Mouse (Mus musculus): Measurements from ENCODE around the gene Tmem117.

Gene Tmem117

GRCm38 (mm10) chr15:94628830-94629601 lies at the start of gene Tmem117:
TSS of gene Tmem117 (plus strand) at chr15:94629232.
- peak; percentile 52 for DNase-seq (ENCODE audit: extremely low read depth, insufficient read length, low spot score)

GRCm38 (mm10) chr15:94582000-94582593 lies 46.9 kb upstream of the Tmem117 start:
- no peak for DNase-seq (ENCODE audit: extremely low read depth, insufficient read length, low spot score)

GRCm38 (mm10) chr15:94583153-94583552 lies 45.9 kb upstream of the Tmem117 start:
- no peak for DNase-seq (ENCODE audit: extremely low read depth, insufficient read length, low spot score)

- no peak for DNase-seq (ENCODE audit: extremely low read depth, insufficient read length, low spot score)
Observed at GRCm38 (mm10) chr15:94584738-94585137, 44.3 kb upstream of the Tmem117 start.

- no peak for DNase-seq (ENCODE audit: extremely low read depth, insufficient read length, low spot score)
Observed at GRCm38 (mm10) chr15:94587826-94588715, 41.0 kb upstream of the Tmem117 start.

- DNase-seq (ENCODE audit: extremely low read depth, insufficient read length, low spot score), result peak; percentile 93
Observed at GRCm38 (mm10) chr15:94589219-94590075, 39.6 kb upstream of the Tmem117 start, which contains the start of gene Twf1. TSS of gene Twf1 (minus strand) at chr15:94589889.

GRCm38 (mm10) chr15:94590083-94590482 lies 38.9 kb upstream of the Tmem117 start:
- no peak for DNase-seq (ENCODE audit: extremely low read depth, insufficient read length, low spot score)

GRCm38 (mm10) chr15:94591356-94591755 lies 37.7 kb upstream of the Tmem117 start:
- DNase-seq (ENCODE audit: extremely low read depth, insufficient read length, low spot score), result no peak

- no peak for DNase-seq (ENCODE audit: extremely low read depth, insufficient read length, low spot score)
Observed at GRCm38 (mm10) chr15:94593586-94593985, 35.4 kb upstream of the Tmem117 start.

- no peak for DNase-seq (ENCODE audit: extremely low read depth, insufficient read length, low spot score)
Observed at GRCm38 (mm10) chr15:94600145-94600707, 28.8 kb upstream of the Tmem117 start.

- DNase-seq (ENCODE audit: extremely low read depth, insufficient read length, low spot score), result no peak
Observed at GRCm38 (mm10) chr15:94601339-94601738, 27.7 kb upstream of the Tmem117 start.

GRCm38 (mm10) chr15:94602441-94602840 lies 26.6 kb upstream of the Tmem117 start:
- DNase-seq (ENCODE audit: extremely low read depth, insufficient read length, low spot score), result no peak

GRCm38 (mm10) chr15:94607768-94608167 lies 21.3 kb upstream of the Tmem117 start:
- DNase-seq (ENCODE audit: extremely low read depth, insufficient read length, low spot score), result peak; percentile 20

- DNase-seq (ENCODE audit: extremely low read depth, insufficient read length, low spot score), result peak; percentile 48
Observed at GRCm38 (mm10) chr15:94616036-94616435, 13.0 kb upstream of the Tmem117 start.

- peak; percentile 12 for DNase-seq (ENCODE audit: extremely low read depth, insufficient read length, low spot score)
Observed at GRCm38 (mm10) chr15:94620909-94621308, 8.1 kb upstream of the Tmem117 start.

- DNase-seq (ENCODE audit: extremely low read depth, insufficient read length, low spot score), result no peak
Observed at GRCm38 (mm10) chr15:94628463-94628829, 586 bp upstream of the Tmem117 start.

- DNase-seq (ENCODE audit: extremely low read depth, insufficient read length, low spot score), result no peak
Observed at GRCm38 (mm10) chr15:94630553-94630952, 1.5 kb downstream of the Tmem117 start.

GRCm38 (mm10) chr15:94634524-94634923 lies 5.5 kb downstream of the Tmem117 start:
- no peak for DNase-seq (ENCODE audit: extremely low read depth, insufficient read length, low spot score)

- DNase-seq (ENCODE audit: extremely low read depth, insufficient read length, low spot score), result no peak
Observed at GRCm38 (mm10) chr15:94638207-94638606, 9.2 kb downstream of the Tmem117 start.

GRCm38 (mm10) chr15:94639126-94639525 lies 10.1 kb downstream of the Tmem117 start:
- DNase-seq (ENCODE audit: extremely low read depth, insufficient read length, low spot score), result no peak
